Comparison of ENCODE assay signal across 10 mouse cellular contexts in genomic region chr11:32553311-32554140, GRCm38 (mm10). TPM values are rescaled to one million over a fixed set of nuclear protein-coding genes. Genes with fewer than 3 reads are reported as not detected.
DNase-seq lines count a peak whose midpoint lies in the region; ATAC-seq and TF ChIP-seq lines count a peak whose summit lies in the region.
"Had no signal": no experiment of that assay in that cellular context is flagged by ENCODE, and none has a peak within 500 bp of the region (broad histone marks: within the 10 kb centered on the region; RNA-seq: fewer than 3 reads in every experiment).

No protein-coding gene starts in this region.

- no peaks in the 10 kb centered on the region for H3K36me3 ChIP-seq in kidney, embryonic 14.5 days (ENCODE audit: control insufficient read depth, insufficient read depth, low read length)
- H3K36me3 ChIP-seq in MEL (ENCODE audit: control insufficient read depth in 1 of 2, insufficient read depth in 2 of 2, low read length in 2 of 2): peaks cover 0 to 14% of the 10 kb centered on the region in 2 experiments; a peak in 2 of 4 replicates
- no peaks in the 10 kb centered on the region for H3K36me3 ChIP-seq in intestine, embryonic 14.5 days (ENCODE audit: control insufficient read depth, insufficient read depth, low read length)

- no peak for TF ChIP-seq POLR2A in MEL (IDR thresholded peaks at IDR 0.05; ENCODE audit: control insufficient read depth in 1 of 2, insufficient read depth in 1 of 2, low read depth in 1 of 2, low read length in 2 of 2, poor library complexity in 1 of 2)

- WGBS in kidney, embryonic 14.5 days: 53% methylated on average over 14 of the region's 14 CpGs
- 53% methylated on average over 14 of the region's 14 CpGs for WGBS in intestine, embryonic 14.5 days

- H3K4me3 ChIP-seq in kidney, embryonic 14.5 days (ENCODE audit: low read length): no peak overlapping the region
- H3K4me3 ChIP-seq in MEL (ENCODE audit: control insufficient read depth in 1 of 2, insufficient read depth in 1 of 2, low read depth in 2 of 2, low read length in 2 of 2): no peak overlapping the region
- no peak overlapping the region for H3K4me3 ChIP-seq in intestine, embryonic 14.5 days (ENCODE audit: low read depth, low read length)

- H3K79me2 ChIP-seq in MEL (ENCODE audit: control insufficient read depth, insufficient read depth, low read length, poor library complexity): no peaks in the 10 kb centered on the region

- H3K4me1 ChIP-seq in kidney, embryonic 14.5 days (ENCODE audit: control insufficient read depth, insufficient read depth, low read length): peaks cover 15% of the 10 kb centered on the region
- peaks cover 13 to 19% of the 10 kb centered on the region in 2 experiments for H3K4me1 ChIP-seq in MEL (ENCODE audit: control insufficient read depth in 1 of 2, insufficient read depth in 2 of 2, low read length in 2 of 2)
- H3K4me1 ChIP-seq in intestine, embryonic 14.5 days (replicated peaks; ENCODE audit: control insufficient read depth, insufficient read depth, low read length): peaks cover 28% of the 10 kb centered on the region

- peak overlapping the region; percentile 12; the same call in 1 of the 2 replicates for H3K9ac ChIP-seq in kidney, embryonic 14.5 days (ENCODE audit: low read depth, low read length)
- H3K9ac ChIP-seq in MEL (ENCODE audit: control insufficient read depth, low read depth, low read length, poor library complexity, severe bottlenecking): no peak overlapping the region
- no peak overlapping the region for H3K9ac ChIP-seq in intestine, embryonic 14.5 days (ENCODE audit: low read length)
- H3K9ac ChIP-seq: forebrain, postnatal 0 days had no signal

- no peaks in the 10 kb centered on the region for H3K9me3 ChIP-seq in kidney, embryonic 14.5 days (ENCODE audit: control insufficient read depth, low read length)
- no peaks in the 10 kb centered on the region for H3K9me3 ChIP-seq in MEL (replicated peaks; ENCODE audit: insufficient read depth, low read length)
- H3K9me3 ChIP-seq in intestine, embryonic 14.5 days (ENCODE audit: control insufficient read depth, low read length): no peaks in the 10 kb centered on the region

- no peak overlapping the region for H3K4me2 ChIP-seq in kidney, embryonic 14.5 days (replicated peaks; ENCODE audit: low read depth, low read length)
- H3K4me2 ChIP-seq in intestine, embryonic 14.5 days (ENCODE audit: low read length): 0 out of 2 replicates have a peak overlapping the region, but pooled peaks have one; percentile 5

- no peak for ATAC-seq in kidney, embryonic 14.5 days (ENCODE audit: low FRiP score, low TSS enrichment)
- ATAC-seq in intestine, embryonic 14.5 days (replicated peaks; ENCODE audit: low FRiP score, low TSS enrichment, low read depth): peak; percentile 32
- peak; percentile 62; the same call in 1 of the 2 replicates for ATAC-seq in neutrophil, adult 5-6 weeks (ENCODE audit: extremely low read depth, insufficient number of reproducible peaks, low FRiP score, poor library complexity, severe bottlenecking)
- ATAC-seq: forebrain, postnatal 0 days had no signal

- DNase-seq in kidney, adult 18-20 months: no peak
- peak; percentile 51 for DNase-seq in MEL (ENCODE audit: low read depth, low spot score)
- no peak for DNase-seq in intestine, embryonic 14.5 days (ENCODE audit: low spot score)
- no peak for DNase-seq in embryo, embryonic 10.5 days (ENCODE audit: low spot score)
- no peak for DNase-seq in layer of hippocampus, postnatal 14 days (ENCODE audit: low spot score in 2 of 2)
- no peak for DNase-seq in frontal cortex, postnatal 25 days (ENCODE audit: low spot score in 2 of 2)
- DNase-seq: cerebellum, adult 11-12 months; forebrain, postnatal 0 days had no signal

- no peak for TF ChIP-seq RAD21 in MEL (IDR thresholded peaks at IDR 0.05; ENCODE audit: low read depth, low read length)

- no peak for TF ChIP-seq EP300 in MEL (IDR thresholded peaks at IDR 0.05; ENCODE audit: low read depth in 1 of 2, low read length in 2 of 2)

- TF ChIP-seq CTCF in MEL (IDR thresholded peaks at IDR 0.05 in 2 of 3, conservative IDR thresholded peaks at IDR 0.05 in 1 of 3; ENCODE audit: control insufficient read depth in 1 of 3, insufficient read depth in 1 of 3, low read depth in 2 of 3, low read length in 3 of 3, poor library complexity in 1 of 3, severe bottlenecking in 1 of 3): no peak

- no peak overlapping the region for H3K27ac ChIP-seq in kidney, embryonic 14.5 days (ENCODE audit: low read depth, low read length)
- H3K27ac ChIP-seq in MEL (ENCODE audit: control insufficient read depth, low read depth, low read length): no peak overlapping the region
- H3K27ac ChIP-seq in intestine, embryonic 14.5 days (ENCODE audit: low read depth): no peak overlapping the region

- H3K27me3 ChIP-seq in kidney, embryonic 14.5 days (ENCODE audit: control insufficient read depth, insufficient read depth, low read length): no peaks in the 10 kb centered on the region
- no peaks in the 10 kb centered on the region for H3K27me3 ChIP-seq in MEL (ENCODE audit: control insufficient read depth in 1 of 2, insufficient read depth in 2 of 2, low read length in 2 of 2)
- no peaks in the 10 kb centered on the region for H3K27me3 ChIP-seq in intestine, embryonic 14.5 days (replicated peaks; ENCODE audit: control insufficient read depth, insufficient read depth, low read length)

TF ChIP-seq in MEL, 35 proteins besides CTCF, POLR2A, EP300 and RAD21:
- TF ChIP-seq RCOR1 (IDR thresholded peaks at IDR 0.05; ENCODE audit: low read depth, low read length): 0 out of 2 replicates have a peak, but pooled peaks have one; percentile 5
- TF ChIP-seq GABPA (IDR thresholded peaks at IDR 0.05; ENCODE audit: low read depth, low read length): no peak

RNA-seq across cellular contexts. Expression of gene Stk10, which starts 20.4 kb away (rescaled TPM):
- polyA plus RNA-seq in kidney, embryonic 14.5 days (2014; fragmentation: Nextera tagmentation; extraction: Ambion mirVana): 3.5 TPM in 2 replicates
- total RNA-seq in MEL (2012; rRNA removed): 10.8 and 11.4 TPM in 2 replicates
- polyA plus RNA-seq in MEL (2012; ENCODE audit: insufficient read depth in 1 of 2, insufficient read length in 2 of 2, low read depth in 1 of 2, low replicate concordance in 2 of 2, missing spikeins in 1 of 2): 10 to 100 TPM in 1 of 2 experiments, not detected in 1; 14.4 TPM
- polyA plus RNA-seq in intestine, embryonic 14.5 days (2014; fragmentation: Nextera tagmentation; extraction: Ambion mirVana): 3.0 and 3.3 TPM in 2 replicates
- 193 and 200 TPM in 2 replicates for total RNA-seq in neutrophil, adult 5-6 weeks (2017)
- 1 to 10 TPM; 7.5 to 8.3 TPM for total RNA-seq in layer of hippocampus, postnatal 14 days (2021)

RNA-seq across cellular contexts. Expression of gene Efcab9, which starts 21.6 kb away (rescaled TPM):
- polyA plus RNA-seq in kidney, embryonic 14.5 days (2014; fragmentation: Nextera tagmentation; extraction: Ambion mirVana): 0.43 and 0.46 TPM in 2 replicates
- 0.77 and 0.82 TPM in 2 replicates for total RNA-seq in MEL (2012; rRNA removed)
- 1 to 10 TPM in 1 of 2 experiments, not detected in 1; 1.3 TPM for polyA plus RNA-seq in MEL (2012; ENCODE audit: insufficient read depth in 1 of 2, insufficient read length in 2 of 2, low read depth in 1 of 2, low replicate concordance in 2 of 2, missing spikeins in 1 of 2)
- 0.30 and 0.58 TPM in 2 replicates for polyA plus RNA-seq in intestine, embryonic 14.5 days (2014; fragmentation: Nextera tagmentation; extraction: Ambion mirVana)
- total RNA-seq in neutrophil, adult 5-6 weeks (2017): 4.5 and 4.9 TPM in 2 replicates
- 1 to 10 TPM; 1.5 to 2.3 TPM for total RNA-seq in layer of hippocampus, postnatal 14 days (2021)
- total RNA-seq: forebrain, postnatal 0 days had no signal

Comparison
In these comparisons a context has a peak if more than half of its experiments do, and no peak if none do; other contexts are left out.
1. RNA of gene Stk10, which starts 20.4 kb away (total RNA-seq): 193 to 200 TPM in neutrophil, adult 5-6 weeks; 10.8 to 11.4 TPM in MEL and 7.5 to 8.3 TPM in layer of hippocampus, postnatal 14 days; every median in the first group is over 10 times any median in the second.